Mouse (Mus musculus) embryonic facial prominence, embryonic 10.5 days (tissue): Measurements from ENCODE around the gene Rheb. TPM values are rescaled to one million over a fixed set of nuclear protein-coding genes. Genes with fewer than 3 reads are reported as not detected.

Experiments used
- DNase-seq: peaks from one replicate; pipeline ENCODE4 v3.0.0-alpha.2; 2017; ENCODE audit warnings: low spot score
- H3K27ac ChIP-seq: fragments of 300-500 bp; sonication (generic); replicated peaks from 2 replicates; pipeline ENCODE4 v1.5.1; 2016; ENCODE audit warnings: mild to moderate bottlenecking
- H3K27me3 ChIP-seq: fragments of 300-500 bp; sonication (generic); replicated peaks from 2 replicates; pipeline ENCODE4 v1.6.1; 2016; ENCODE audit warnings: low read depth, mild to moderate bottlenecking; ENCODE audit not compliant: poor library complexity, severe bottlenecking
- H3K36me3 ChIP-seq: fragments of 300-500 bp; sonication (generic); replicated peaks from 2 replicates; pipeline ENCODE4 v1.6.1; 2016; ENCODE audit warnings: mild to moderate bottlenecking, moderate library complexity
- H3K4me1 ChIP-seq: fragments of 300-500 bp; sonication (generic); 2 replicates; pipeline ENCODE4 v1.6.1; 2016
- H3K4me3 ChIP-seq: fragments of 300-500 bp; sonication (generic); 2 replicates; pipeline ENCODE4 v1.5.1; 2016; ENCODE audit warnings: mild to moderate bottlenecking, moderate library complexity
- H3K9me3 ChIP-seq: fragments of 300-500 bp; sonication (generic); 2 replicates; pipeline ENCODE4 v1.6.1; 2016; ENCODE audit warnings: mild to moderate bottlenecking
- WGBS: fragments of 180-500 bp; shearing (Covaris S2); methylation state at CpG from one replicate; pipeline ENCODE4 v1.1.7; 2016; 5-methylcytosine and 5-hydroxymethylcytosine counted together
- polyA plus RNA-seq: library from polyadenylated mRNA; unstranded; fragments of >200 nt; fragmentation: Nextera tagmentation; extraction: Ambion mirVana; gene quantifications from 2 replicates; pipeline ENCODE4 v1.2.1, GENCODE M21; 2016

Rheb gene
- polyA plus RNA-seq, 1 experiment from 2014 or later: 178 TPM

GRCm38 (mm10) chr5:24804661-24805060, 37.8 kb downstream of the Rheb start:
- peaks cover 83% of the 10 kb centered on the region for H3K36me3 ChIP-seq

GRCm38 (mm10) chr5:24801841-24802624, 40.4 kb downstream of the Rheb start:
- Histone ChIP-seq H3K27ac (no peak overlapping the region), H3K27me3 (no peaks in the 10 kb centered on the region), H3K4me1 (no peaks in the 10 kb centered on the region), H3K36me3 (peaks cover 58% of the 10 kb centered on the region), H3K9me3 (no peaks in the 10 kb centered on the region), H3K4me3 (no peak overlapping the region)
- 81% methylated on average over 6 of the region's 6 CpGs for WGBS
- DNase-seq: no peak

More at GRCm38 (mm10) chr5:24804661-24805060, 37.8 kb downstream of the Rheb start:
- H3K27ac ChIP-seq: no peak overlapping the region
- WGBS: 91% methylated on average over 8 of the region's 8 CpGs
- H3K4me3 ChIP-seq: no peak overlapping the region
- H3K27me3 ChIP-seq: no peaks in the 10 kb centered on the region
- no peak for DNase-seq
- H3K4me1 ChIP-seq: no peaks in the 10 kb centered on the region
- no peaks in the 10 kb centered on the region for H3K9me3 ChIP-seq

- H3K9me3 ChIP-seq: no peaks in the 10 kb centered on the region
- no peaks in the 10 kb centered on the region for H3K27me3 ChIP-seq
- no peaks in the 10 kb centered on the region for H3K4me1 ChIP-seq
- no peak overlapping the region for H3K27ac ChIP-seq
- DNase-seq: no peak
- H3K36me3 ChIP-seq: peaks cover 42% of the 10 kb centered on the region
- no peak overlapping the region for H3K4me3 ChIP-seq
Measured at GRCm38 (mm10) chr5:24800416-24800815, 42.0 kb downstream of the Rheb start.

- H3K27ac ChIP-seq: no peak overlapping the region
Measured at GRCm38 (mm10) chr5:24798639-24799038, 43.8 kb downstream of the Rheb start.

GRCm38 (mm10) chr5:24797858-24798257, 44.6 kb downstream of the Rheb start:
- no peaks in the 10 kb centered on the region for H3K4me1 ChIP-seq
- H3K27me3 ChIP-seq: no peaks in the 10 kb centered on the region
- no peak overlapping the region for H3K27ac ChIP-seq
- 66% methylated on average over 7 of the region's 7 CpGs for WGBS
- no peak for DNase-seq
- no peaks in the 10 kb centered on the region for H3K9me3 ChIP-seq
- H3K4me3 ChIP-seq: no peak overlapping the region
- H3K36me3 ChIP-seq: peaks cover 16% of the 10 kb centered on the region

More at GRCm38 (mm10) chr5:24798639-24799038, 43.8 kb downstream of the Rheb start:
- DNase-seq: no peak
- Histone ChIP-seq H3K9me3 (no peaks in the 10 kb centered on the region), H3K4me1 (no peaks in the 10 kb centered on the region), H3K4me3 (no peak overlapping the region), H3K36me3 (peaks cover 24% of the 10 kb centered on the region), H3K27me3 (no peaks in the 10 kb centered on the region)
- 82% methylated on average over 10 of the region's 10 CpGs for WGBS

GRCm38 (mm10) chr5:24792961-24793360, 49.5 kb downstream of the Rheb start:
- H3K9me3 ChIP-seq: no peaks in the 10 kb centered on the region
- H3K36me3 ChIP-seq: no peaks in the 10 kb centered on the region
- H3K4me1 ChIP-seq: no peaks in the 10 kb centered on the region
- 77% methylated on average over 7 of the region's 7 CpGs for WGBS
- no peaks in the 10 kb centered on the region for H3K27me3 ChIP-seq
- no peak overlapping the region for H3K27ac ChIP-seq
- no peak overlapping the region for H3K4me3 ChIP-seq
- no peak for DNase-seq

GRCm38 (mm10) chr5:24782957-24783356, 59.5 kb downstream of the Rheb start:
- peaks cover 22% of the 10 kb centered on the region for H3K27me3 ChIP-seq
- peaks cover 13% of the 10 kb centered on the region for H3K4me1 ChIP-seq
- H3K4me3 ChIP-seq: no peak overlapping the region
- H3K27ac ChIP-seq: no peak overlapping the region
- DNase-seq: no peak
- 83% methylated on average over 4 of the region's 4 CpGs for WGBS
- H3K9me3 ChIP-seq: 0 out of 2 replicates have a peak, but pooled peaks cover 10% of the 10 kb centered on the region
- H3K36me3 ChIP-seq: no peaks in the 10 kb centered on the region

- H3K4me3 ChIP-seq: no peak overlapping the region
- DNase-seq: no peak
- no peaks in the 10 kb centered on the region for H3K36me3 ChIP-seq
- peaks cover 29% of the 10 kb centered on the region for H3K27me3 ChIP-seq
- H3K4me1 ChIP-seq: peaks cover 13% of the 10 kb centered on the region
- H3K27ac ChIP-seq: no peak overlapping the region
- WGBS: 25% methylated on average over 5 of the region's 5 CpGs
- H3K9me3 ChIP-seq: 0 out of 2 replicates have a peak, but pooled peaks cover 10% of the 10 kb centered on the region
Measured at GRCm38 (mm10) chr5:24781048-24781447, 61.4 kb downstream of the Rheb start.

- Histone ChIP-seq H3K36me3 (no peaks in the 10 kb centered on the region), H3K27ac (no peak overlapping the region), H3K27me3 (peaks cover 29% of the 10 kb centered on the region), H3K4me3 (peak overlapping the region; percentile 18; the same call in 1 of the 2 replicates), H3K9me3 (peaks cover 9% of the 10 kb centered on the region; the same call in 1 of the 2 replicates), H3K4me1 (peaks cover 13% of the 10 kb centered on the region)
- WGBS: 43% methylated on average over 15 of the region's 15 CpGs
- DNase-seq: peak; percentile 35
Measured at GRCm38 (mm10) chr5:24779881-24780512, 62.4 kb downstream of the Rheb start.

GRCm38 (mm10) chr5:24779321-24779720, 63.1 kb downstream of the Rheb start:
- H3K27ac ChIP-seq: no peak overlapping the region
- H3K9me3 ChIP-seq: peaks cover 5% of the 10 kb centered on the region; the same call in 1 of the 2 replicates
- no peak overlapping the region for H3K4me3 ChIP-seq
- no peak for DNase-seq
- H3K27me3 ChIP-seq: peaks cover 29% of the 10 kb centered on the region
- no peaks in the 10 kb centered on the region for H3K36me3 ChIP-seq
- peaks cover 13% of the 10 kb centered on the region for H3K4me1 ChIP-seq

- peak overlapping the region; percentile 34; the same call in 1 of the 2 replicates for H3K4me3 ChIP-seq
- WGBS: 35% methylated on average over 13 of the region's 13 CpGs
Measured at GRCm38 (mm10) chr5:24778843-24779140, 63.6 kb downstream of the Rheb start.

GRCm38 (mm10) chr5:24778082-24778842, 64.2 kb downstream of the Rheb start:
- peaks cover 4% of the 10 kb centered on the region; the same call in 1 of the 2 replicates for H3K9me3 ChIP-seq
- H3K27ac ChIP-seq: no peak overlapping the region; the same call in 1 of the 2 replicates
- no peaks in the 10 kb centered on the region for H3K36me3 ChIP-seq
- 18% methylated on average over 17 of the region's 17 CpGs for WGBS
- H3K4me3 ChIP-seq: peak overlapping the region; percentile 34; the same call in 1 of the 2 replicates
- H3K4me1 ChIP-seq: peaks cover 13% of the 10 kb centered on the region
- peaks cover 29% of the 10 kb centered on the region for H3K27me3 ChIP-seq
- DNase-seq: no peak

More at GRCm38 (mm10) chr5:24778843-24779140, 63.6 kb downstream of the Rheb start:
- H3K27me3 ChIP-seq: peaks cover 29% of the 10 kb centered on the region
- H3K27ac ChIP-seq: no peak overlapping the region
- peaks cover 4% of the 10 kb centered on the region; the same call in 1 of the 2 replicates for H3K9me3 ChIP-seq
- peaks cover 13% of the 10 kb centered on the region for H3K4me1 ChIP-seq
- DNase-seq: no peak
- H3K36me3 ChIP-seq: no peaks in the 10 kb centered on the region
